Mouse (Mus musculus): ENCODE results near the gene Bfsp1.

DNA sequence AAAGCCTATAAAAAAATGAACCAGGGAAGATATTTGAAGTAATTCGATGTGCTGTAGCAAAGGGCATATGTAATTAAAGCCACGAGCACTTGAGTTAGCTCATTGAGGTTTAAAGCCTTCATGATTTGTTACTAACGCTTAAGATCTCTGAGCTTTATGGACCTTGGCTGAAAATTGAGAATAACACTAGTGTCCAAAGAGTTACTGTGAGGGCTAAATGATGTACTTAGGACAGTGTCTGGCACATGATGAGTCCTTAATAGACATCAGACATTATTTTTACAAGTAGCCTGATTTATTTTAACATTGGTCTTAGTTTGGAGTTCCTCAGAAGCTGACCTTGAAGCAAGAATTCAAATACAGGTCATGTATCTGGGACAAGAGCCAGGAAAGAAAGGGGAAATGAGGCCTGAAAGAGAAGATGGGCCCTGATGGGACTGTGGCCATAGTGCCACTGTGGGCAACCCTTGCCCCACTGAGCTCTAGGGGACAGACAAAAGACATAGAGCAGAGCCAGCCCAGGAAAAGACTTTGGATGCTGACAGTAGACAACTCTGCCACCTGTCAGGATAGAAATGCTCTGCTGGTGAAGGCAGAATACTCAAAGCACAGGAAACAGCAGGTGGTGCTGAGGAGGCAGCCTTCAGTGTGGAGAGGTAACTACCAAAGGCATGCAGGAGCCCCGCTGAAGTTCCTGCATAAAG lies 14.1 kb upstream of the Bfsp1 start:
- TF ChIP-seq POLR2A (IDR thresholded peaks at IDR 0.05; ENCODE audit: insufficient read depth, low read depth, low read length): no peak
- no peak for TF ChIP-seq CTCF (IDR thresholded peaks at IDR 0.05; ENCODE audit: insufficient read depth, low read depth, low read length)
